Mouse (Mus musculus) heart, postnatal 0 days (tissue): Measurements from ENCODE around the gene Ppm1b.

Experiments used
- CTCF ChIP-seq: IDR thresholded peaks from 2 replicates; pipeline ENCODE4 v1.5.1; 2016; ENCODE audit warnings: antibody characterized with exemption, control low read depth, low read depth
- EP300 ChIP-seq: IDR thresholded peaks from 2 replicates; pipeline ENCODE4 v1.6.1; 2016; ENCODE audit warnings: antibody characterized with exemption, low read depth

- TF ChIP-seq CTCF (no peak), EP300 (no peak)
These were observed 77.5 kb downstream of the Ppm1b start for GRCm38 (mm10) chr17:85034068-85034467.
